Comparison of ENCODE assay signal across 17 mouse cellular contexts in genomic region chr2:60413006-60413650, GRCm38 (mm10). TPM values are rescaled to one million over a fixed set of nuclear protein-coding genes. Genes with fewer than 3 reads are reported as not detected.
DNase-seq lines count a peak whose midpoint lies in the region; ATAC-seq and TF ChIP-seq lines count a peak whose summit lies in the region.
"Had no signal": no experiment of that assay in that cellular context is flagged by ENCODE, and none has a peak within 500 bp of the region (broad histone marks: within the 10 kb centered on the region; RNA-seq: fewer than 3 reads in every experiment).

No protein-coding gene starts in this region.

- intact Hi-C loops in left cerebral cortex, postnatal 36 days (cut with DNase I): loop anchor here (10.0 kb wide), 1 partner anchor 878 kb away; no protein-coding TSS in a partner anchor

- H3K4me3 ChIP-seq in embryonic facial prominence, embryonic 11.5 days (ENCODE audit: low read depth, low read length): no peak overlapping the region
- no peak overlapping the region for H3K4me3 ChIP-seq in embryonic facial prominence, embryonic 10.5 days
- no peak overlapping the region for H3K4me3 ChIP-seq in layer of hippocampus, adult 2 months
- H3K4me3 ChIP-seq: erythroblast, embryonic 14.5 days; forebrain, embryonic 15.5 days; liver, embryonic 13.5 days; midbrain, embryonic 15.5 days had no signal

- no peak overlapping the region for H3K27ac ChIP-seq in embryonic facial prominence, embryonic 11.5 days (replicated peaks; ENCODE audit: low read depth, low read length)
- H3K27ac ChIP-seq in embryonic facial prominence, embryonic 10.5 days (replicated peaks): no peak overlapping the region
- H3K27ac ChIP-seq in layer of hippocampus, adult 2 months: no peak overlapping the region
- H3K27ac ChIP-seq: forebrain, embryonic 15.5 days; liver, embryonic 13.5 days; midbrain, embryonic 15.5 days had no signal

- H3K4me2 ChIP-seq in embryonic facial prominence, embryonic 11.5 days (ENCODE audit: low read depth, low read length): no peak overlapping the region
- H3K4me2 ChIP-seq: forebrain, embryonic 15.5 days; liver, embryonic 13.5 days; midbrain, embryonic 15.5 days had no signal

- WGBS in embryonic facial prominence, embryonic 11.5 days: 83% methylated on average over 18 of the region's 18 CpGs
- WGBS in embryonic facial prominence, embryonic 10.5 days: 85% methylated on average over 18 of the region's 18 CpGs

- no peak overlapping the region for H3K9ac ChIP-seq in embryonic facial prominence, embryonic 11.5 days (replicated peaks; ENCODE audit: low read length)
- H3K9ac ChIP-seq: forebrain, embryonic 15.5 days; liver, embryonic 13.5 days; midbrain, embryonic 15.5 days had no signal

- ATAC-seq in embryonic facial prominence, embryonic 11.5 days (replicated peaks; ENCODE audit: insufficient number of reproducible peaks, low FRiP score, low TSS enrichment, low read depth): no peak
- ATAC-seq in megakaryocyte, adult 5-6 weeks (ENCODE audit: poor library complexity, severe bottlenecking): no peak
- ATAC-seq: forebrain, embryonic 15.5 days; inflammation-experienced regulatory T-cells, adult 6 months; midbrain, embryonic 15.5 days had no signal

- no peak for TF ChIP-seq CTCF in layer of hippocampus, adult 2 months (conservative IDR thresholded peaks at IDR 0.05)

- no peaks in the 10 kb centered on the region for H3K36me3 ChIP-seq in embryonic facial prominence, embryonic 11.5 days (replicated peaks; ENCODE audit: control insufficient read depth, insufficient read depth, low read depth, low read length)
- no peaks in the 10 kb centered on the region for H3K36me3 ChIP-seq in embryonic facial prominence, embryonic 10.5 days (replicated peaks)
- H3K36me3 ChIP-seq: forebrain, embryonic 15.5 days; liver, embryonic 13.5 days; midbrain, embryonic 15.5 days had no signal

- no peaks in the 10 kb centered on the region for H3K9me3 ChIP-seq in embryonic facial prominence, embryonic 11.5 days (replicated peaks; ENCODE audit: control insufficient read depth, low read length)
- H3K9me3 ChIP-seq in embryonic facial prominence, embryonic 10.5 days: no peaks in the 10 kb centered on the region
- H3K9me3 ChIP-seq: forebrain, embryonic 15.5 days; liver, embryonic 13.5 days; midbrain, embryonic 15.5 days had no signal

- DNase-seq in embryonic facial prominence, embryonic 11.5 days (ENCODE audit: low spot score): peak; percentile 12
- DNase-seq in embryonic facial prominence, embryonic 10.5 days (ENCODE audit: low spot score): no peak
- peak; percentile 20 for DNase-seq in layer of hippocampus, adult 9-11 months
- DNase-seq in layer of hippocampus, adult 2 months (ENCODE audit: low spot score in 2 of 2): no peak
- peak; percentile 40 for DNase-seq in R1 (ENCODE audit: low read depth, low spot score)
- DNase-seq in left cerebral cortex, postnatal 36 days (ENCODE audit: low spot score in 2 of 2): peak; percentile 21 to 52
- no peak for DNase-seq in kidney, postnatal 10 days
- DNase-seq: adrenal gland, postnatal 10 days; cerebellum, adult 18-20 months; gastrocnemius, postnatal 14 days; liver, embryonic 13.5 days had no signal

- H3K4me1 ChIP-seq in embryonic facial prominence, embryonic 11.5 days (ENCODE audit: control insufficient read depth, insufficient read depth, low read length): no peaks in the 10 kb centered on the region
- H3K4me1 ChIP-seq in embryonic facial prominence, embryonic 10.5 days: peaks cover 12% of the 10 kb centered on the region
- H3K4me1 ChIP-seq: forebrain, embryonic 15.5 days; midbrain, embryonic 15.5 days had no signal

- H3K27me3 ChIP-seq in embryonic facial prominence, embryonic 11.5 days (ENCODE audit: control insufficient read depth, insufficient read depth, low read length): no peaks in the 10 kb centered on the region
- H3K27me3 ChIP-seq in embryonic facial prominence, embryonic 10.5 days (replicated peaks; ENCODE audit: low read depth, poor library complexity, severe bottlenecking): no peaks in the 10 kb centered on the region
- H3K27me3 ChIP-seq: CH12.LX; forebrain, embryonic 15.5 days; liver, embryonic 13.5 days; midbrain, embryonic 15.5 days had no signal

RNA-seq across cellular contexts. Expression of gene Ly75, which starts 30.0 kb away (rescaled TPM):
- 3.5 and 4.0 TPM in 2 replicates for polyA plus RNA-seq in embryonic facial prominence, embryonic 11.5 days (2014; fragmentation: Nextera tagmentation; extraction: Ambion mirVana)
- polyA plus RNA-seq in embryonic facial prominence, embryonic 10.5 days (2016; fragmentation: Nextera tagmentation; extraction: Ambion mirVana): 5.6 and 6.6 TPM in 2 replicates
- under 1 TPM; 0.88 to 0.95 TPM for total RNA-seq in layer of hippocampus, adult 2 months (2021)
- total RNA-seq in left cerebral cortex, postnatal 36 days (2021): 1 to 10 TPM; 1.2 to 1.6 TPM
- total RNA-seq in megakaryocyte, adult 5-6 weeks (2015): 6.7 and 7.3 TPM in 2 replicates
- 10.0 and 15.4 TPM in 2 replicates for total RNA-seq in megakaryocyte, adult 5-6 weeks (2017)
- polyA plus RNA-seq: erythroblast, embryonic 14.5 days had no signal

Comparison
In these comparisons a context has a peak if more than half of its experiments do, and no peak if none do; other contexts are left out.
1. DNase-seq: peak in embryonic facial prominence, embryonic 11.5 days (single experiment), layer of hippocampus, adult 9-11 months (single experiment), R1 (single experiment) and left cerebral cortex, postnatal 36 days (2 of 2); none in embryonic facial prominence, embryonic 10.5 days (single experiment), layer of hippocampus, adult 2 months (0 of 2) and kidney, postnatal 10 days (single experiment).